Mouse (Mus musculus) brain, adult 2 months (tissue): ENCODE measurements around the gene Smarca2.

Experiments used
- DNase-seq: peaks from one replicate; pipeline ENCODE4 v3.0.0; 2011; ENCODE audit warnings: low read depth, low spot score

The Smarca2 gene

DNA sequence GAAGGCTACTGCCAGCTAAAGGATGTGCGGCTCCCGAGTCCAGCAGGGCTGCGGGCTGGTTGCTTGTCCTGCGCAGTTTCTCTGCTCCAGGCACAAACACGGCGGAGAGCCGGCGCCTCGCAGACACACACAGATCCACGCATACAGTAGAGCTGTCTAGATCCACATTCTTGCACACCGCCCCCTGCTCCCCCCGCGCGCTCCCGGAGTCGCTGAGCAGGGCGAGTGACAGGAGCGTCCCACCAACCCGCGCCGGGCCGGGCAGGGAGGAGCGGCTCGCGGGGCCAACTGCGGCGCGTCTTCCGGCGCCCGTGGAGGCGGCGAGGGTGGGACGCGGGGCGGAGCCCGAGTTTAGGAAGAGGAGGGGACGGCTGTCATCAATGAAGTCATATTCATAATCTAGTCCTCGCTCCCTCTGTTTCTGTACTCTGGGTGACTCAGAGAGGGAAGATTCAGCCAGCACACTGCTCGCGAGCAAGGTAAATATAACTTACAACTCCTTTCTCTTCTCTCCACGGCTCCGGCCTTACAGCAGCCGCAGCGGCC is at the start of gene Smarca2:
Smarca2 (plus strand) TSS at position 296 of the 546 bp plus-strand sequence.
- peak; percentile 99 for DNase-seq

DNA sequence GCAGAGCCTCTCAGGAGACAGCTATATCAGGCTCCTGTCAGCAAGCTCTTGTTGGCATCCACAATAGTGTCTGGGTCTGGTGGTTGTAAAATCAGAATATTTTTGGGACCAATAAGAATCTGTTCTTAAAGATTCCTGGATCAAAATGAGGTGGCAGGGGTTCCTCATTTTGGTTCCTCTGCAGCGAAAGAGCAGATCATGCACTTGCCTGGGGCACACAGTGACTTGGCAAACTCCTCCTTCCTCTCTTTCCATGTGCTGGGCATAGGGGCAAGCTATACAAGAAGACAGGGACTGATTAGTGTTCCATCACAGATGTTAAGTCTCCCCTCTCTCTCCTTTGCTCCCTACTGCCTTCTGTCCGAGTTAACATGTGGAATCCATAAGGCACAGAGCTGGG is 40.0 kb upstream of the Smarca2 start:
- no peak for DNase-seq

DNA sequence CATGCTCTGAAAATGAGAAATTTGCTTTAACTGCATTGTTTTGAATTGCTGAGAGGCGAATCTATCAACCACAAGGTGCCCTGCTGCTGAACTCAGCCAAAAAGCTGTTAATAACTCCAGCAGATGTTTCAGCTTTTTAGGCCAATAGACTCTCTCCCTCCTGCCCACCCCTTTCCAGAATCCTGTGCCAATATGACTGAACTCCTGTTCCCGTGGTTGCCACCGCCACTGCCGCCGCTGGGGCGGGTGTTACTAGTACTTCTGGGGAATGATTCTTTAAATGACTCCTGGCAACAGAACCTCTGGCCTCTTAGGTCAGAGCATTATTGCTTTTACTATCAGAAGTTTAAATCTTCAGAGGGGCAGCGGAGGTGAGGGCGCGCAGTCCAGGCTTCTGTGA is 38.7 kb upstream of the Smarca2 start:
- peak; percentile 30 for DNase-seq

DNA sequence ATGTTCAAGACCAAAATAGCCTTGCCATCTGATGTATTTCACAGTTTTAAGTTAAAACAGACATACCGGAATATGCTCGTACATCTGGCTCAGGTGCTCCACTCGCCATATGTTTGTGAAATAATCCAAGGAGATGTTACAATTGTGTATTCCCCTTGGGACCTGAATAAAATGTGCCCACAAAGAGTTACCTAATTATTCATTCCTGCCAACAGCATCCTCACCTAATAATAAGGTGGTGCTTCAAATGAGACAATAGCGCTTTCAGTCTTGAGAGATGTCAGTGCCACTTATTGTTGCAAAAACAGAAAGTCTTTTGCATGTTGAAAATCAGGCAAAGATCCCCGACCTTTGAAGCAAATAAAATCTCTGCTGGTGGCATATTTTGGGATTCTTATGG is 36.6 kb upstream of the Smarca2 start:
- peak; percentile 7 for DNase-seq

DNA sequence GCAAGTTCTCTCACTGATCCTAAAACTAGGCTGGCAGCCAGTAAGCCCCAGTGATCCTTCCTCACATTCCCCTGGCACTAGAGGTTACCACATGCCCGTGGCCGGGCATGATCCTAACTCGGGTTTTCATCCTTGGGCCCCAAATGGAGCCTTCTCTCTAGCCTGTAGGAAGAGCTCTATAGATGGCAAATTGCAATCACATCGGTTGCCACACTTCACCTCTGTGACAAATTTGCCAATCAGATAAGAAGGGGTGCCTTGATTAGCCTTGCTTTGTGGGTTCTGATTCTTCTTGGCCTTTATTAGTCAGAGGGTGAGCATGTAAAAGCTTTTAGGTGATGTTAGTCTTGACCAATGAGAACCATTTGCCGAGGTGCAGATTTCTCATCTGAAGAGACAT is 35.9 kb upstream of the Smarca2 start:
- no peak for DNase-seq

DNA sequence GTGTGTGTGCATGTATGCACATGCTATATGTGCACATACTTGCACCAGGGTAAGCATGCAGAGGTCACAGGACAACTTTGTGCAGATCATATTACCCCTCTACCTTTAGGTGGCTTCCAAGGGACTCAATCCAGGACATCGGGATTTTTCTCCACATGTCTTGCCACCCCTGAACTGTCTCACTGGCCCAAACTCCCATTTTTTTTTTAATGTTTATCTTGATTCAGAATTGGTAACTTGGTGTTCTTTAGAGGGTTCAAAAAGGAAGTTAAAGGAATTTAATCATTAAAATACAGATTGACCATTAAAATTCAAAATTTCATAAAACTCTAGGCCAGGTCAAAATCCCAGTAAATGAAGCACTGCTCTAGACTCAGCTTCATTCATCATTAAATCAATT is 35.4 kb upstream of the Smarca2 start:
- DNase-seq: no peak

DNA sequence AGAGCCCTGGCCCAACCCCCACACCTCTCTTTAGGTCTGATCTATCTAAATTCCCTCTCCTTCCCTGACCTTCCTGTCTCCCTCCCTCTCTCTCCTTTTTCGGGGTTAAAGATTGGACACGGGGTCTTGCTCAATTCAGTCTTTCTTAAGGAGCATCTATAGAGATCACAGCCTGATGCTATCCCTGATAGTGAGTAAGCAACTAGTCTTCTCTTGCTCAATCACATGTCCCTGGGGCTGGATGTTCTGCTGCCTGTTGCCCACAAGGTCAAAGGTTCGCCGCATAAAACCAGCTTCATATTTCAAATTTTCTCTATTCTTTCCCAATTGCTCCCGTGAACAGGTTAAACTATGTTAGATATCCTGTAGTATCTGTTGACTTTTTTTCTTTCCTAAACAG is 25.2 kb upstream of the Smarca2 start:
- DNase-seq: no peak

DNA sequence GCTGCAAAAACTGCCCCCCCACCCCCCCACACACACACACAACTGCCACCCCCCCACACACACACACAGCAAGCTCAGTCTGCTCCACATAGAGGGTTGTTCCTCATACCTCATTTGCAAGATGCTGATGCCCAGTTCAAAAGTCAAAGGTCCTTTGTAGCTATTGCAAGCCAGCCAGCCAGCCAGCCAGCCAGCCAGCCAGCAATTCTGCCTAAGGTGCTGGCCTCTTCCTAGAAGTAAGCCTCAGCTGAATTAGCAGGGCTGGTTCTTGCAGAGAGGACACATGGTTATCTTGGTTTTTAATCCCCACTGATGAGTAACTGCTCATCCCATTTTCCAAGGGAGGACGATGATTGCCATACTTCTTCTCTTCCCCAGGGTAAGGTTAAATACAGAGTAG is 24.8 kb upstream of the Smarca2 start:
- no peak for DNase-seq

DNA sequence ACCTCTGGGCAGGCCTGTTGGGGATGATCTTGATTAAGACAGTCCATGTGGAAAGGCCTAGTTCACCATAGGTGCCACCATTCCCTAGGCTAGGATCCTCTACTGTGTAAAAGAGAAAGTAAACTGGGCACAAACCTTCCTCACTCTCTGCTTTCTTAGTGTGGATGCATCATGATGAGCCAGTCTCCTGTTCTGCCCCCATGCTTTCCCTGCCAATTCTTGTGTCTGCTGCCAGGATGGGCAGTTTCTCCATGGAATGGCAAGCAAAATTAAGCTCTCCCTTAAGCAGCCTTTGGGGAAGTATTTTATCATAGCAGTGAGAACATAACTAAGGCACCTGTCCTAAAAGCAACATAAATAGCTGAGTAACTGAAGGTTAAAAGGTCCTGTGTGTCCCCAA is 10.2 kb upstream of the Smarca2 start:
- DNase-seq: peak; percentile 67

DNA sequence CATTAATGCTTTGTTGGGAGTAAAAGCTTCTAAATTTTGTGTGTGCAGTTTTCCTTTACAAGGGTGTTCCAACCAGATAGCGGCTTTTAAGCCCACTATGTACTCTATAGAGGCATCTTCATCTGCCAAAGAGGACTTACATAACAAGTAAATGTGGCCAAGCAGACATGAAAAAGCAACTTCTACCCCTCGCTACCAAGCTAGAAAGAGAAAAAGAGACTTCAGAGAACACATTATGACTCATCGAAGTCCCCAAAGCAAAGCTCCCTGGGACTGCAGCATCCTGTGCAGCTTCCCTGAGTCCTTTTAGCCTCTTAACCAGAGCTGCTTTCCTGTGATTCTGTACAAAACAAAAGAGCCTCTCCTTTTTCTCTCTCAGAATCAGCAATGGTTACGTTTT is 3.4 kb upstream of the Smarca2 start:
- DNase-seq: peak; percentile 74

DNA sequence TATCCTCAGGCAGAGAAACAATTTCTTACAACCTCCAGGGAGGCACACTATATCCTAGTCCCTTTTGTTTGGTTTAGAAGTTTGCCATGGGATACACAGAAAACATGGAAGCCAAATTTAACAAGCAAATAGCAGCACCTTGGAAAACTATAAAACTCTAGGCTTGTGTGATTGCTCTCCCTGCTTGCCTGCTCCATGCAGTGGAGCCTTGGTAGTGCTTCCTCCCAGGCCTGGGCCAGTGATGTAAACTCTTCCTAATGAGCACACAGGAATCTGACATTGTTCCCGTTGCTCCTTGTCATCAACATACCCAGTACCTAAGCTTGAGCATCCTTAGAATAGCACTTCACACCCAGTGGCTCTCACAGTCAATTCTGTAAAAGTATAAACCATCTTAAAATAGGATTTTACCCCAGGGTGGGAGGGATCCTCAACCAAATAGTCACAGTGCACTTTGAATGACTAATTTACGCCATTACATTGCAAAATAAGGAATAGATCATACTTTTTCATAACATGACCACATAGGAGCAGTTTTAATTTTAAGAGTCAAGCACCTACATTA is 1.5 kb upstream of the Smarca2 start:
- peak; percentile 10 for DNase-seq

DNA sequence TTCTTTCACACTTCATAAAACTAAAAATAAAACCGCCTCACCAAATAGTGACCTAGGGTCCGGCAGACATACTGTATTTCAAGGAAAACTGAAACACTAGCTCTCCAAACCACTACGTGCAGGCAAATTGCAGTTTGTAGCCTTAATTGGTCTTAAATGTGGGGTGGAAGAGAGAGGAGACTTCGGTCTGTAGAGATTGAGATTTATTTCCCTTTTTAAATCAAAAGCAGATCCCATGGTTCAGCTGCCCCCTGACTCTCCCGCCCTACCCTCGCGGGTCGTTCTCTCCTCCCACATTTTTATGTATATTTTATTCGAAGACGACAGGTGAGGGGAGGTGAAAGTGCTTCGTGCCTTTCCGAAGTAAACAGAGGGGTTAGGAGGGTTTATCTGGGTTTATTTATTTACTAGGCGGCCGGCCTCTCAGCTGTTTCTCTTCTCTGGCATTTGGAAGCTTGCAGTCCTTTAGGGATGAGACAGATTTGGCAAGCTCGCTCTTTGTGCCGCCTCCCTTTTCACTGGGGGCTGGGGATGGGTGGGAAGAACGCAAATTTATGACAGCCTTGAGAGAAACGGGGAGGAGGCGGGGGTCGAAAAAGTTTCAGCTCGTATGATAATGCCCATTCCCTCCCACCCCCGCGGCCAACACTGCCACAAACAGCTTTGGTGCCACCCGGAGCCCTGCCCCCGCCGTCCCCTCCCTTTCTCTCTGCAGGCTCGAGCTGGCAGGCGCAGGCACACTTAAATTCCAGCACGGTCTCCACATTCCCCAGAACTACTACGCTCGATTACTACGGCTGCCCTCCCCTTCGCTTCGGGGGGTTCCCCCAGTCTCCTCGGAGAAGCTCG is 720 bp upstream of the Smarca2 start:
- no peak for DNase-seq

DNA sequence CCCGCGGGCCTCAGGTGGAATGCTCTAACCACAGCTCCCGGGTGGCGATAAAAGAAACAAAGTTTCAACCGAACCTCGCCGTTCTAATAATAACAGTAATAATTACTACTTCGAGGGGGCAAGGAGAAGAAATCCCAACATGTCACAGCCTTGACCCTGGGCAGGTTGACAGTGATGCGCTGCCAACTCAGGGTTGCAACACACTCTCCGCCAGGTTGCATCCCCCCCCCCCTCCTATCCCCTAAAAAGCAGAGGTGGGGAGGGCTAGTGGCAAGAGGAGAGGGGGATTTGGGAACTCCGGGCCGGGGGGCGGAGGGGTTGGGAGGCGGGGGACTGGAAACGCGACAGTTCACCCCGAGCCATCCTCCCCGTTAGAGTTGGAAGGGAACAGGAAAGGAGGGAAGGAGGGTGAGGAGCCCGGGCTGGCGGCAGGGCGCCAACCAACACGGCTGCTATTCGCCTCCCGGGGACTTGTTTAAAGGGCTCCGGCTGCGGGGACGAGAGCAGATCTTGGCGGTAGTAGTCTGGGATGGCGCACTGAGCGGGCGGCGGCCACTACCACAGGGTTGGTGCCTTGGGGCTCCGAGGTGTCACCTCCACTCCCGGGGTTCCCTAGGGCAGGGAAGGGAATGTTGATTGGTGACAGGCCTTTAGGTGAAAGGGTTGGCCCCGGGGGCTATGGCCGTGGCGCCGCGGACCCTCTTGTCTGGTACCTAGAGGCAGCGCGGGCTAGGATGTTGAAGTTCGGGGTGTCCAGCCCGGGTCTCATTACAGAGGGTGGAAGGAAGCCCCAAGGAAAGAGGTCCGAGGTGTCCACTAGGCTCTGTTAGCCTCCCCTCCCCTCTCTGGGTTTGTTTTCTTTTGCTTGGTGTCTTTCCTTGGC is 829 bp downstream of the Smarca2 start:
- DNase-seq: peak; percentile 75

DNA sequence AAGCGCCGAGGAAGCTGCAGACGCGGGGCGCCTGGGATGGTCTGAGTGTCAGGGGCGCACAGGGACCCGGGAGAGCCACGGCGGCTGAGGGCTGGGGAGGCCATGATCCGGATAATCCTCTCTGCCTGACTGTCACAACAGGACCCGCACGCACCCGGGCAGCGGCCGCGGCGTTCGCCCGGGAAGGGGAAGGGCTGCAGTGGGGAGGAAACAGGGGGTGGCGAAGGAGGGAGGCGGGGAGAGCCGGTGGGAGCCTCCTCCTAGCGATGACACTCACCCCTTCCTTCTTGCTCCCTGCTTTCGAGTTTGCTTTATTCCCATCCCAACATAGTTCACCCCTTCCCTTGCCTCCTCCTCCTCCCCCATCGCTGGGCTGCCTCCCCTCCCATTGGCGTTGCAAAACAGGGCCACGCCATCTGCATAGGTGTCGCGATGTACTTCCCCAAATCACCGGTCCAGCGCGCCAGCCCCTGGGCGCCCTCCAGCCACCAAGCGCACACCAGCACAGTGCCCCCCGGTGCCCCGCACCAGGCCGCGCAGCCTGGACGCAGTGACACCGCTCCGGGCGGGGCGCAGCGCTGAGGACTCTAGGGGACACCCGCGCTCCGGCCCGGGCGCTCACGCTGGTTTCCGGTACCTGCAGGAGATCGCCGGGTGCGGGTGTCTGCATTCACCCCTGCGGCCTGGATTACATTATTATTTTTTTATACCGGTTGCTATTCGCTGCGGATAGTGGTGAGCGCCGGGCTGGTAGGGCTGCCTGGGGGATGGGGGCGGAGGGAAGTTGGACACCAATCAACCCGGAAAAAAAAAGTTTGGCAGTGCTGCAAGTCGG is 1.7 kb downstream of the Smarca2 start:
- DNase-seq: peak; percentile 86

DNA sequence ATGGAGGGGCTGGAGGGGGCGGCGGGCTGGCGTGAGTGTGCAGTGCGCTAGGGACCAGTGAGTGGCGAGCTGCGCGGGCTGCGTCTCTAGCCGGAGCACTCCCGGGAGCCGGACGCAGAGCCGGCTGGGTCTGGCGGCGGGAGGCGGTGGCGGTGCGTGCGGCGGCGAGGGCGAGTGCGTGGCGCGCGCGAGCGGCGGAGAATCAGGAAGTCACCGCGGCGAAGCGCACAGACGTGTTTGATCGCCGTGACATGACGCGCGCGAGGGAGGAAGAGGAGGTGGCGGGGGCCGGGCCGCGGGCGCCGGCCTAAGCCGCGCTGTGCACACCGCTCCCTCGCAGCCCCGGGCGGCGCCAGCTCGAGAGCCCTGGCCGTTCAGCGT is 2.3 kb downstream of the Smarca2 start:
- peak; percentile 85 for DNase-seq

DNA sequence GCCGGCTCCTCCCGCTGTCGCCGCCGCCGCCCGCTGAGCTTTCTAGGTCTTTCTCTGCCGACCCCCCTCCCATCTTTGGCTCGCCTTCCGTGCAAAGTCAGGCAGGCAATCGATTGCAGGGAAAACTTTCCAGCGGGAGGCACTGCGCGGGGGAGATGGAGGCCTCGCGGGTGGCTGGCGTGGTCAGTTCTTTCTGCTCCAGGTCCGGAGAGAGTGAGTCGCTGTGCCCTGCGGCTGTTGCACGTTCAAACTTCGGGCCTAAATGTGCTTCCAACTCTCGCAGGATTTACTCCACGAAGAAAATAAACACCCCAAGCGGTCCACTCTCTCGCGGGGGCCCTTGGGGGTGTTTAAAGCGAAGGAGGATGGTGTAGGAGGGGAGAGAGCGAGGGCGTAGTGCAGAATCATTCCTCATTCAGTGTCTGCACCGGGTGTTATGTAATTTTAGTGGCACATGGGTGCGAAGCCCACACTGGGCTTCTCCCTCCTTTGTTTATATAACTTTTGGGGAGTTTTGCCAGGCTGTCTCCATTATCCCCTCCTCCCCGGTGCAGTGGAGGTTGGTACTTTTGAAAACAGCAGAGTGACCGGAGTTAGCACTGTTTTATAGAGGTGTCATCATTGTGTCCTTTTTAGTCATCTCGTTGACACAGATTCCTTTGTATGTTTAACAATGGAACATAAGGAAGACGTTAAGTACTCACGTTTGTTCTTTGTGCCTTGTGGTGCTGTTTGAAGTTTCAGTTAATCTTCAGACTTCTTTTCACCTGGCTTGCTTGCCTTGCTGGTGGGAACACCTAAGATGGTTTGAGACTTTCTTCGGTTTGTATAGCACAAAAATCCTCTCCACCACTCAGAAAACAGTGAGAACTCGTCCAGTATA is 2.9 kb downstream of the Smarca2 start:
- DNase-seq: peak; percentile 71

DNA sequence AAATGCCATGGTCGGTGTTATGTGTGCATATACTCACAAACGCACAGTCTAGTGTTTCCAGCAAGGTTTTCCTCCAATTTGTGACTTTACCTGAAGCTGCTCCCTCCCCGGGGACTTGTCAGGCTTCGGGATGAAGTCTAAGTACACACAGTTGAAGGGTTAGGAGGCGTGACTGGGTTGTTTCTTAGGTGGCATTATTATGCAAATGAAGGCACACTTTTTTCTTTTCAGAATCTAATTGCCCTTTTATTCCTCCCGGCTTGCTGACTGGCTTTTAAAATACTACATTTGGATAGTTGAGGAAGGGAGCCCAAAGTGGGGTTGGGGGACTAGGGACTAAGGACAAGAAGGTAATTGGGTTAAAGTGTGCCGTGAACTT is 3.6 kb downstream of the Smarca2 start:
- peak; percentile 17 for DNase-seq

DNA sequence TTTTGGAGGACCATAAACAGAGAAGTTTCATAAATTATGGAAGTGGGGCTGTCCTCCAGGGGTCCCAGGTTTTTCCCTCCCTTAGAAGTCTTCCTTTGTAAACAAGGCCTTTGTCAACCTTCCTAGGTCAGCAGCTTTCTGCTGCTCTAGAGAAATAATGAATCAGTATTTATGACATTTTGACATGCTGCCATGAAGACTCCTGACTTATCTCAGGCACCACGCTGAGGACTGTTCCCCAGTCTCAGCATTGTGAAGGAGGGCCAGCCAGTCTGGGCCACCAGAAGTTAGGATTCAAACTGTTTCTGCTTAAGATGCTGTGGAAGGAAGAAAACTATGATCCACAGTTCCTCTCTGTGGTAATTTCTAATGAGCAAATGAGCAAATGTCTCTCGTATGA is 4.8 kb downstream of the Smarca2 start:
- peak; percentile 17 for DNase-seq

DNA sequence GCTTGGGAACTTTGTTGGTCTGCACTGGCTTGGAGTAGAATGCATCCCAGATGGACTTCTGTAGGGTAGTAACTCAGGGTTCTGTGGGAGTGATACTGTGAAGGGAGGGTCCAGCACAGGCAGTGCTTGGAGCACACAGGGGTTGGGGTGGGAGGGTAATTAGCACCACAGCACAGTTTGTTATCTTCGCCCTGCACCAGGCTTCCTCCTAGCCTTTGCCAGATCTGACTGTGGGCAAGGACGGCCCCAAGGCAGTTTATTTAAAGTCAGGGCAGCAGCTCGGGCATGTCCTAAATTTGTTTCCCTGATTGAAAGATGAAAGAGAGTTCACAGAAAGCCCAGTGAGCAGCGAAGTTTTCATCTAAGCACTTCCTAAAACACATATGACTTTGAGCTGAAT is 8.1 kb downstream of the Smarca2 start:
- DNase-seq: no peak

DNA sequence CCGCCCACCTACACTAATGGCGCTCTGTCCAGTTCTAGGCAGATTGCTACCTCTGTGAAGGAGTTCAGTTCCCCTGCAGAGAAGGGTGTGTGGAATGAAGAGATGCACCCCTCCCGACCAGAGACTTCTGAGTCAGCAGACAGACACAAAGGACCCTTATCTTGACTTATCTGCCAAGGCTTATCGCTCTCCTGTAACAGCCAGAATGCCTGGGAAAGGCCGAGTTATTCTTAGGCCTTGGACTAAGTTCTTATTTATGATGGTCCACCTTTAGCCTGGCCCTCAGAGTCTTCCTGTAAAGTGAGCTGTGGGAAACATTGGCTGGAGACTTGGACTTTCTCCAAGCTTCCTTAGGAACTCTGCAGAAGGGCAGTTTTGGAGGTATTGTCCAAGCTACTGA is 8.8 kb downstream of the Smarca2 start:
- DNase-seq: peak; percentile 15
